Comparison of ENCODE assay signal across 13 mouse cellular contexts in genomic region chr8:79829941-79830633, GRCm38 (mm10).
DNase-seq lines count a peak whose midpoint lies in the region; ATAC-seq and TF ChIP-seq lines count a peak whose summit lies in the region.
"Had no signal": no experiment of that assay in that cellular context is flagged by ENCODE, and none has a peak within 500 bp of the region (broad histone marks: within the 10 kb centered on the region; RNA-seq: fewer than 3 reads in every experiment).

No protein-coding gene starts in this region.

- intact Hi-C loops in gastrocnemius, adult 2 months (cut with DNase I) = no loop called here

- no peak overlapping the region for H3K9ac ChIP-seq in hindbrain, postnatal 0 days (replicated peaks; ENCODE audit: low read length)
- no peak overlapping the region for H3K9ac ChIP-seq in hindbrain, embryonic 12.5 days
- H3K9ac ChIP-seq in limb, embryonic 14.5 days (ENCODE audit: low read depth, low read length, severe bottlenecking) = no peak overlapping the region
- H3K9ac ChIP-seq: limb, embryonic 12.5 days had no signal

- H3K4me2 ChIP-seq in hindbrain, postnatal 0 days (ENCODE audit: low read depth, low read length) = peak overlapping the region; percentile 39; the same call in 1 of the 2 replicates
- H3K4me2 ChIP-seq in hindbrain, embryonic 12.5 days (replicated peaks) = no peak overlapping the region
- H3K4me2 ChIP-seq in limb, embryonic 14.5 days (replicated peaks; ENCODE audit: low read depth, low read length, severe bottlenecking) = no peak overlapping the region

- H3K27ac ChIP-seq in hindbrain, postnatal 0 days = no peak overlapping the region
- H3K27ac ChIP-seq in hindbrain, embryonic 12.5 days = no peak overlapping the region
- no peak overlapping the region for H3K27ac ChIP-seq in limb, embryonic 14.5 days (replicated peaks; ENCODE audit: low read depth, low read length)
- no peak overlapping the region for H3K27ac ChIP-seq in gastrocnemius, adult 2 months
- H3K27ac ChIP-seq: limb, embryonic 12.5 days had no signal

- TF ChIP-seq POLR2A in limb, embryonic 14.5 days (IDR thresholded peaks at IDR 0.05; ENCODE audit: borderline replicate concordance, extremely low read depth, insufficient read depth, insufficient read length) = no peak

- H3K4me1 ChIP-seq in hindbrain, postnatal 0 days (ENCODE audit: insufficient read depth, low read length) = 0 out of 2 replicates have a peak, but pooled peaks cover 3% of the 10 kb centered on the region
- H3K4me1 ChIP-seq in hindbrain, embryonic 12.5 days = 0 out of 2 replicates have a peak, but pooled peaks cover 8% of the 10 kb centered on the region
- no peaks in the 10 kb centered on the region for H3K4me1 ChIP-seq in limb, embryonic 14.5 days (ENCODE audit: control insufficient read depth, insufficient read depth, low read length)

- 67% methylated on average over 19 of the region's 19 CpGs for WGBS in hindbrain, postnatal 0 days
- WGBS in hindbrain, embryonic 12.5 days = 61% methylated on average over 19 of the region's 19 CpGs
- 52% methylated on average over 19 of the region's 19 CpGs for WGBS in limb, embryonic 14.5 days

- no peak for ATAC-seq in hindbrain, postnatal 0 days
- no peak for ATAC-seq in hindbrain, embryonic 12.5 days (ENCODE audit: low FRiP score)
- ATAC-seq in limb, embryonic 14.5 days (ENCODE audit: low FRiP score, low read depth) = peak; percentile 57; the same call in 1 of the 2 replicates

- no peak for DNase-seq in hindbrain, postnatal 0 days (ENCODE audit: low spot score)
- DNase-seq in testis, postnatal 10 days (ENCODE audit: low spot score) = peak; percentile 41
- no peak for DNase-seq in testis, postnatal 14 days (ENCODE audit: low spot score)
- no peak for DNase-seq in limb, embryonic 14.5 days (ENCODE audit: low spot score)
- no peak for DNase-seq in gastrocnemius, adult 2 months
- no peak for DNase-seq in urinary bladder, postnatal 25 days (ENCODE audit: low spot score)
- no peak for DNase-seq in adrenal gland, adult 8-10 months
- DNase-seq: adrenal gland, postnatal 14 days; cerebellum, adult 11 months; kidney, adult 8-10 months; thymus, postnatal 4 days had no signal

- no peak overlapping the region for H3K4me3 ChIP-seq in hindbrain, postnatal 0 days (ENCODE audit: low read length)
- H3K4me3 ChIP-seq in hindbrain, embryonic 12.5 days = no peak overlapping the region
- H3K4me3 ChIP-seq in limb, embryonic 14.5 days (replicated peaks; ENCODE audit: low read length) = no peak overlapping the region
- no peak overlapping the region for H3K4me3 ChIP-seq in gastrocnemius, adult 2 months
- H3K4me3 ChIP-seq: limb, embryonic 12.5 days had no signal

- no peaks in the 10 kb centered on the region for H3K36me3 ChIP-seq in hindbrain, postnatal 0 days (ENCODE audit: insufficient read depth, low read length)
- H3K36me3 ChIP-seq in hindbrain, embryonic 12.5 days = no peaks in the 10 kb centered on the region
- no peaks in the 10 kb centered on the region for H3K36me3 ChIP-seq in limb, embryonic 14.5 days (ENCODE audit: control insufficient read depth, insufficient read depth, low read length)
- H3K36me3 ChIP-seq: limb, embryonic 12.5 days had no signal

- no peaks in the 10 kb centered on the region for H3K9me3 ChIP-seq in hindbrain, postnatal 0 days (ENCODE audit: low read length)
- no peaks in the 10 kb centered on the region for H3K9me3 ChIP-seq in hindbrain, embryonic 12.5 days (replicated peaks)
- no peaks in the 10 kb centered on the region for H3K9me3 ChIP-seq in limb, embryonic 14.5 days (ENCODE audit: control insufficient read depth, low read length)
- H3K9me3 ChIP-seq: limb, embryonic 12.5 days had no signal

- H3K27me3 ChIP-seq in hindbrain, postnatal 0 days (ENCODE audit: insufficient read depth, low read length) = no peaks in the 10 kb centered on the region
- H3K27me3 ChIP-seq in hindbrain, embryonic 12.5 days = no peaks in the 10 kb centered on the region
- H3K27me3 ChIP-seq in limb, embryonic 14.5 days (ENCODE audit: control insufficient read depth, insufficient read depth, low read length) = no peaks in the 10 kb centered on the region
- H3K27me3 ChIP-seq: limb, embryonic 12.5 days had no signal

- no peak for TF ChIP-seq CTCF in hindbrain, postnatal 0 days (IDR thresholded peaks at IDR 0.05; ENCODE audit: low read depth)
- TF ChIP-seq CTCF in gastrocnemius, adult 2 months (IDR thresholded peaks at IDR 0.05) = no peak
